Mouse (Mus musculus) hindbrain, embryonic 16.5 days (tissue): ENCODE measurements around the gene Tmem255b. TPM values are rescaled to one million over a fixed set of nuclear protein-coding genes. Genes with fewer than 3 reads are reported as not detected.
A peak's percentile ranks its signal among the peaks of the same experiment; 100 is the strongest.

Experiments
- ATAC-seq: fragments of 200-750 bp; cut with Nextera tagmentation; 2 replicates; pipeline ENCODE4 v1.8.0; 2017; ENCODE audit warnings: moderate TSS enrichment, moderate library complexity
- H3K27ac ChIP-seq: fragments of 300-500 bp; sonication (generic); 2 replicates; pipeline ENCODE4 v1.5.1; 2014; ENCODE audit warnings: low read depth, mild to moderate bottlenecking, control low read depth, low read length, moderate library complexity
- H3K27me3 ChIP-seq: fragments of 300-500 bp; sonication (generic); replicated peaks from 2 replicates; pipeline ENCODE4 v1.6.1; 2014; ENCODE audit warnings: low read length; ENCODE audit not compliant: control insufficient read depth, insufficient read depth
- H3K36me3 ChIP-seq: fragments of 300-500 bp; sonication (generic); 2 replicates; pipeline ENCODE4 v1.6.1; 2014; ENCODE audit warnings: mild to moderate bottlenecking, low read length, moderate library complexity, mixed read lengths; ENCODE audit not compliant: control insufficient read depth, insufficient read depth
- H3K4me1 ChIP-seq: fragments of 300-500 bp; sonication (generic); 2 replicates; pipeline ENCODE4 v1.6.1; 2014; ENCODE audit warnings: low read depth, low read length; ENCODE audit not compliant: control insufficient read depth, insufficient read depth
- H3K4me2 ChIP-seq: fragments of 300-500 bp; sonication (generic); 2 replicates; pipeline ENCODE4 v1.6.1; 2014; ENCODE audit warnings: mild to moderate bottlenecking, low read length, control low read depth, moderate library complexity
- H3K4me3 ChIP-seq: fragments of 300-500 bp; sonication (generic); 2 replicates; pipeline ENCODE4 v1.5.1; 2014; ENCODE audit warnings: mild to moderate bottlenecking, low read length, control low read depth, moderate library complexity
- H3K9ac ChIP-seq: fragments of 300-500 bp; sonication (generic); 2 replicates; pipeline ENCODE4 v1.6.1; 2014; ENCODE audit warnings: low read depth, mild to moderate bottlenecking, control low read depth, low read length, moderate library complexity
- H3K9me3 ChIP-seq: fragments of 300-500 bp; sonication (generic); 2 replicates; pipeline ENCODE4 v1.6.1; 2014; ENCODE audit warnings: mild to moderate bottlenecking, low read length, moderate library complexity; ENCODE audit not compliant: control insufficient read depth
- whole genome bisulfite sequencing: fragments of 180-500 bp; shearing (Covaris S2); extraction: QIAGEN DNeasy Blood & Tissue Kit; methylation state at CpG from one replicate; pipeline ENCODE4 v1.1.7; 2014; 5-methylcytosine and 5-hydroxymethylcytosine counted together
- polyA plus RNA-seq: library from polyadenylated mRNA; unstranded; fragments of >200 nt; fragmentation: Nextera tagmentation; extraction: Ambion mirVana; gene quantifications from 2 replicates; pipeline ENCODE4 v1.2.1, GENCODE M21; 2015

Tmem255b gene
- polyA plus RNA-seq, 1 experiment from 2014 or later, result 3.1 TPM

- H3K4me2 ChIP-seq, result no peak overlapping the region
- no peak overlapping the region for H3K4me3 ChIP-seq
- H3K4me1 ChIP-seq, result no peaks in the 10 kb centered on the region
- no peak for ATAC-seq
- no peaks in the 10 kb centered on the region for H3K36me3 ChIP-seq
- H3K9me3 ChIP-seq, result no peaks in the 10 kb centered on the region
- no peaks in the 10 kb centered on the region for H3K27me3 ChIP-seq
- H3K27ac ChIP-seq, result no peak overlapping the region
- 64% methylated on average over 5 of the region's 5 CpGs for WGBS
- no peak overlapping the region for H3K9ac ChIP-seq
Observed at GRCm38 (mm10) chr8:13512016-13512415, 77.0 kb downstream of the Tmem255b start.

- Histone ChIP-seq H3K36me3 (no peaks in the 10 kb centered on the region), H3K9me3 (no peaks in the 10 kb centered on the region), H3K4me2 (no peak overlapping the region), H3K9ac (no peak overlapping the region), H3K27ac (no peak overlapping the region), H3K4me3 (no peak overlapping the region), H3K27me3 (no peaks in the 10 kb centered on the region), H3K4me1 (no peaks in the 10 kb centered on the region)
- peak; percentile 24; the same call in 1 of the 2 replicates for ATAC-seq
- 78% methylated on average over 6 of the region's 6 CpGs for WGBS
Observed at GRCm38 (mm10) chr8:13512677-13513076, 77.7 kb downstream of the Tmem255b start.

GRCm38 (mm10) chr8:13513556-13514370 is 78.8 kb downstream of the Tmem255b start:
- Histone ChIP-seq H3K27me3 (no peaks in the 10 kb centered on the region), H3K4me2 (no peak overlapping the region), H3K27ac (no peak overlapping the region), H3K9me3 (no peaks in the 10 kb centered on the region), H3K4me3 (no peak overlapping the region), H3K9ac (no peak overlapping the region), H3K4me1 (no peaks in the 10 kb centered on the region), H3K36me3 (no peaks in the 10 kb centered on the region)
- no peak for ATAC-seq
- 85% methylated on average over 5 of the region's 5 CpGs for WGBS

GRCm38 (mm10) chr8:13516011-13516442 is 81.0 kb downstream of the Tmem255b start:
- Histone ChIP-seq H3K9ac (no peak overlapping the region), H3K27ac (no peak overlapping the region), H3K4me1 (no peaks in the 10 kb centered on the region), H3K4me3 (no peak overlapping the region), H3K36me3 (no peaks in the 10 kb centered on the region), H3K9me3 (no peaks in the 10 kb centered on the region), H3K4me2 (no peak overlapping the region), H3K27me3 (no peaks in the 10 kb centered on the region)
- ATAC-seq, result no peak
- WGBS, result 57% methylated on average over 7 of the region's 7 CpGs

DNA sequence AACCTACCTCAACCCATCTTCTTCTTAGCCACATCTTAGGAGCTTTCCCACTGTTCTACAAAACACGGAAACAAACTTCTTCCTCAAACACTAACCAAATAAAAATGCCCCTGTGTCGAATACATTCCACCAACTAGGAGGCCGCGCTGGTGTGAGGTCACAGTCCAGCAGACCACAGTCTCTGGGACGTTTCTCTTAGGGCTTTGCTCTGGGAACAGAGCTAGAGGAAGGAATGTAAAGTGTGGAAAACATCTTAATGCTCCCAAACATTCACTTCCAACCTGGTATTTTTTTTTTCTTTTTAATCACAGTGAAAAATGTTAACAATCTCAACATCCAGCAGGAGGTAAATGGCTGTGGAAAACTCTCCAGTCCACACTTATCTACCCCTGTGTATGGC is 81.7 kb downstream of the Tmem255b start:
- 84% methylated on average over 5 of the region's 5 CpGs for WGBS

GRCm38 (mm10) chr8:13517284-13517781 is 82.3 kb downstream of the Tmem255b start:
- no peaks in the 10 kb centered on the region for H3K4me1 ChIP-seq
- H3K9ac ChIP-seq, result no peak overlapping the region
- H3K4me2 ChIP-seq, result no peak overlapping the region
- no peak overlapping the region for H3K4me3 ChIP-seq
- no peaks in the 10 kb centered on the region for H3K27me3 ChIP-seq
- no peak for ATAC-seq
- no peaks in the 10 kb centered on the region for H3K9me3 ChIP-seq
- 89% methylated on average over 6 of the region's 6 CpGs for WGBS
- H3K36me3 ChIP-seq, result no peaks in the 10 kb centered on the region
- no peak overlapping the region for H3K27ac ChIP-seq

More for the DNA sequence above, 81.7 kb downstream of the Tmem255b start:
- ATAC-seq, result no peak
- Histone ChIP-seq H3K4me1 (no peaks in the 10 kb centered on the region), H3K9me3 (no peaks in the 10 kb centered on the region), H3K36me3 (no peaks in the 10 kb centered on the region), H3K9ac (no peak overlapping the region), H3K4me3 (no peak overlapping the region), H3K4me2 (no peak overlapping the region), H3K27me3 (no peaks in the 10 kb centered on the region), H3K27ac (no peak overlapping the region)

Other genes starting within 250 kb of the Tmem255b start
- gene Grtp1, start 234.6 kb upstream of the Tmem255b start, polyA plus RNA-seq, result 13.2 and 15.2 TPM in 2 replicates
- 0.59 and 0.60 TPM in 2 replicates for gene Adprhl1, start 181.0 kb upstream of the Tmem255b start, polyA plus RNA-seq
- 34.4 and 35.4 TPM in 2 replicates for gene Dcun1d2, start 147.1 kb upstream of the Tmem255b start, polyA plus RNA-seq
- 50.6 and 57.2 TPM in 2 replicates for gene Tmco3, start 147.0 kb upstream of the Tmem255b start, polyA plus RNA-seq
- 85.8 and 91.6 TPM in 2 replicates for gene Tfdp1, start 96.4 kb upstream of the Tmem255b start, polyA plus RNA-seq
- not detected in 2 replicates for gene Atp4b, start 38.4 kb upstream of the Tmem255b start, polyA plus RNA-seq
- gene Grk1, start 30.1 kb upstream of the Tmem255b start, polyA plus RNA-seq, result not detected in 2 replicates
- 65.1 and 67.4 TPM in 2 replicates for gene Gas6, start 59.3 kb downstream of the Tmem255b start, polyA plus RNA-seq
- not detected in 2 replicates for gene 1700029H14Rik, start 127.3 kb downstream of the Tmem255b start, polyA plus RNA-seq
- 43.5 and 46.3 TPM in 2 replicates for gene Rasa3, start 242.4 kb downstream of the Tmem255b start, polyA plus RNA-seq